Mouse (Mus musculus) adrenal gland, adult 8-10 months (tissue): ENCODE data around the gene Il27ra. TPM values are rescaled to one million over a fixed set of nuclear protein-coding genes. Genes with fewer than 3 reads are reported as not detected.
A peak's percentile ranks its signal among the peaks of the same experiment; 100 is the strongest.

ENCODE experiments used
- DNase-seq: peaks from one replicate; pipeline ENCODE4 v3.0.0; 2022
- total RNA-seq, 4 experiments: library from RNA; stranded (reverse); gene quantifications; 2 replicates each; pipeline ENCODE4 v1.2.4; 2022

Gene Il27ra
- total RNA-seq, 4 experiments from 2014 or later, result 1.9 to 3.1 (median 2.8) TPM

DNA sequence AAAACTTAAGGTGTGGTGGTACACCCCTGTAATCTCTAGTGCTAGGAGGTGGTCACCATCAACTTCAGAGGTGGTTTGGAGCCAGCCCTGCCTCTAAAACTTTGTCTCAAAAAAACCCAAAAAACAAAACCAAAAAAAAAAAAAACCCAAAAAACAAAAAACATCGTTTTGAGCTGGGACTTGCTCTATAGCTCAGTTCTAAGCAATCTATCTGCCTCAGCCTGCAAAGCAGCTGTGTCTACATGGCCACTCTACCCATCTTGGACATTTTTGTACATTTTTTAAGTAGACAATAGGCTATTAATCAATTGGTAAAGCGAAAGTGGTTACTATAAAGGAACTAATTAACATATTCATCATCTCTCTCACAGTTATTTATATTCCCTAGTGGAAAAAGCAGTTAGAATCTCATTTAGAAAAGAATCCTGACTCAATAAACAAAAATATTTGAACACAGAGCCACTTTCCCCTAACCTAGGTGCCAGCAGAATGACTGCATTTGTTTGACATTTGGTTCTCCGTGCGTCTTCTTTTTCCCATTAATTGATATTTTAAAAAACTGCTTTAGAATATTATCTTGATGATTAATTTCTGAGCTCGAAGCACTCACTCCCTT lies 23.2 kb upstream of the Il27ra start:
- DNase-seq, result no peak

DNA sequence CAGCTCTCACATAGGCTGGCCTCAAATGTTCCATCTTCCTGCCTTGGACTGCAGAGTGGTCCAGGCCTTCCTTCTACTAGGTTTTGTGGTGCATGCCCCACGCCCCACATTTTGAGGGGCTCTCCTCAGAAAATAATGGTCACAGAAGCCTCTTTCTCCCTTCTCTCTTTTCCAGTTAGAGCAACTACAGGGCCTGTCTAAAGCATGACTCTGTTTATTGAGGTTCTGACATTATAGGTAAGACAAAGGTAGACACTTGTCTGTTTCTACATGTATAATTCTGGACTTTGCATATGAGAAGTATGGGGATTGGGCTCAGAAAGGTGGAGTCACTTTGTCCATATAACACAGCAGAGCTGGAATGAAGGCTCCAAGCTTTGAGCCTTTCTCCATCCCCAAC lies 22.6 kb upstream of the Il27ra start, which contains the start of gene Gm10643:
Gene Gm10643, minus strand, starts transcription at position 101 of the 400 bp plus-strand sequence.
- DNase-seq, result no peak

DNA sequence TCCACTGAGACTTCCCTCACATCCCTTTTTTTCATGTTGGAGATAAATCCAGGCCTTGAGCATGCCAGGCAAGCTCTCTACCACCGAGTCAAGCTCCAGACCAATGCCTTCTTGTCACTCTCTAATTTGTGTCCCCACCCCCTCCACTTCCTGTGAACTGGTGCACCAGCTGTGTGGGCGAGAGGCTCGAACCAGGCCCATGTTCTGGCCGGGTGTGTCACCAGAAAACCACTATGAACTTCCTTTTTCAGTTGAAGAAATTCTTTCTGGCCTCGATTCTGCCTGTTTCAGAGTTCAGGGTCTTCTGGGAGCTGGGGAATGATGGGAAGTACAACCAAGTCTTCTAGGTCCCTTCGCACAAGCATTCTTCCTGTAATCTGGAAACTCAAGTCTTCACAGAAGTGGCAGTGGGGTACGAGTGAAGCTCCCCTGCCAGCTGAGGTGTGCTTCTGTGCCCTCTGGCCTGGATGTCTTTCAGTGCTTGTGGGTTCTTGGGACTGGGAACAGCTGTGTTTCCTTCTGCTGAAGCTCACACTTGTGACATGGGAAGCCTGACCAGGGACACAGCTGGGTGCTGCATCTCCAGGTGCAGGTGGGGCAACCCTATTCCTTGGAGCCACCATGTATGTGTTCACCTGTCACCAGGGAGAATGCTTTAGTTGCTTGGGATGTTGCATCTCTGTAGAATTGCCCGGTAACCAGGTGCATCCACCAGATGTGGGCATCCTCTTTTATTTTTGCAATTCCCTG lies 21.6 kb upstream of the Il27ra start:
- no peak for DNase-seq

DNA sequence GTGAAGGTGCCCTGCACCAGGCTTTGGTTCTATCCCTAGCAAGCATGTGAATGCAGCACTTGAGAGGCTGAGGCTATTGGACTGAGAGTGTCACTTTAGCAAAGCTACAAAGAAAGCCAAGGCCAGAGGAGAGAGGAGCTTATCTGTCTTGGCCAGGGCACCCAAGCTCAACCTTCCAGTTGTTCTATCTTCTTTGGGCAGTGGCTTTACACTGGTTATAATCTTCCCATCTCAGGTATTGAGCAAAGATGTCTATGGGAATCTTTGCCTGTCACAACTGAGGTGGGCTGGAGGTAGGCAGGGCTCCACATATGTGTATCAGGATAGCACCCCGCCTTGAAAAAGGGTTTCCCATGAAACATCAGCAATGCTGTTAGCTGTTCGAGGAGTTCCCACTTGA lies 17.9 kb upstream of the Il27ra start:
- DNase-seq, result no peak

DNA sequence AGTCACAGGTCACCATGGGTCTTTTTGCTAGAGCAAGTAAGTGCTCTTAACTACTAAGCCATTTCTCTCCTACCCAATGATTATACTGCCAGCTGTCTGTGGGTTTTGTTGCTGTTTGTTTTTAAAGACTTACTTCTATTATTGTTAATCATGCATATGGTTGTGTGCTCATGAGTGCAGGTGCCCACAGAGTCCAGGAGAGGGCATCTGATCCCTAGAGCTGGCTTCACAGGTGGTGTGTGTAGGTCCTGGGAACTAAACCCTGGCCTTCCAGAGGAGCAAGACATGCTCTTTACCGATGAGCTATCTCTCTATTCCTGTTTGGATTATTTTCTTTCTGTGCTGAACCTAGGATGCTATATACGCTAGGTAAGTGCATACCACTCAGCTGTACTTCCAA lies 16.8 kb upstream of the Il27ra start:
- DNase-seq, result no peak

- no peak for DNase-seq
Measured at GRCm38 (mm10) chr8:84057827-84058226, 15.4 kb upstream of the Il27ra start.

GRCm38 (mm10) chr8:84053229-84053628 lies 10.8 kb upstream of the Il27ra start:
- DNase-seq, result no peak

- DNase-seq, result no peak
Measured at GRCm38 (mm10) chr8:84052746-84053145, 10.4 kb upstream of the Il27ra start.

- no peak for DNase-seq
Measured at GRCm38 (mm10) chr8:84048171-84048570, 5.8 kb upstream of the Il27ra start.

DNA sequence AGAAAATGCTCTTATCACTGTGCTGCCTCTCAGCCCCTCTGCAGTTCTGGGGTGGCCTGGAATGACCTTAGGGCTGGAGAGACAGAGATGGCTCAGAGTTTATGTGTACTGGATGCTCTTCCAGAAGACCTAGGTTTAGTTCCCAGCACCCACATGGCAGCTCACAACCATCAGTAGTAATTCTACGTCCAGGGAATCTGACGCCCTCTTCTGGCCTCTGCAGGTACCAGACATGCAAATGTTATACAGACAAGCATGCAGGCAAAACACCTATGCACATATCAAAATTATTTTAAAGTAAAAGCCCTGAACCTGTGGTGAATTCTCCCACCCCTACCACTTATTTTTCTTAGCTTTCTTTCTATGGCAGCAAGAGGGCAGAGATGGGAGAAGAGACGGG lies 4.1 kb upstream of the Il27ra start:
- no peak for DNase-seq

DNA sequence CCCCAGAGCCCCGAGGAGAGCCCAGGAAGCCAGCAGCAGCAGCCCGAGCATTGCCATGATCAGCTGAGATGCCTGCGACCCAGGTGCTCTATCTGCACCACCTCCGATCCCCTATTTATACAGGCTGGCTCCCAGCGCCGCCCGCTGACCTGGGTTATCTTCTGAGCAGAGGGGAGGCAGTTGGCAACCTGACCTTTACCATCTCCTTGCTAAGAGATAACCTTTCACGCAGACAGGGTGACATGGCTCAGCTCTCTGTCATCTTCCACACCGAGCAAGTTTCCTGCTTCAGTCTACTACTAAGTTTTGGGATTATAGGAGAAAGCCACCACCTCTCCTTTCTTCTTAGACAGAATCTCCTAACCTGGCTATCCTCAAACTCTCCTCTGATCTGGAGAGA lies 2.5 kb upstream of the Il27ra start, which contains the start of gene Rln3:
Gene Rln3, minus strand, starts transcription at position 101 of the 400 bp plus-strand sequence.
- DNase-seq, result no peak

GRCm38 (mm10) chr8:84044103-84044502 lies 1.7 kb upstream of the Il27ra start:
- no peak for DNase-seq

- no peak for DNase-seq
Measured at GRCm38 (mm10) chr8:84042948-84043342, 556 bp upstream of the Il27ra start.

DNA sequence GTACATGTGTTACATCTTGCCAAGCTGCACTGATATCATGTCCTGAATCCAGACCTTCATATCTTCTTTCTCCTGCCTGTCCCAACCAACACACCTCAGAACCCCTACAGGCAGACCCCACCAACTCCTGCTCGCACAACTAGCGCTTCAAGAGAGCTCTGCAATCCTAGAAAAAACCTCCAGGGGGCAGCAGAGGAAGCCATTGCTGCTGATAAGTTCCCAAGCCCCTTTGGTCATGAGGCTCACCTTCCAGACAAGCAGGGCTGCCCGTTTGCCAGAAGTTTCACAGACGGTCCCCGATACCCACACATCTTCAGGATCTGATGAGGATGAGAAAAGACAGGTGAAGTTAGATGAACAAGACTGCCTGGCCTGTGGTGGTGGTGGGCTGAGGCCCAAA lies 3.3 kb downstream of the Il27ra start:
- peak; percentile 50 for DNase-seq

DNA sequence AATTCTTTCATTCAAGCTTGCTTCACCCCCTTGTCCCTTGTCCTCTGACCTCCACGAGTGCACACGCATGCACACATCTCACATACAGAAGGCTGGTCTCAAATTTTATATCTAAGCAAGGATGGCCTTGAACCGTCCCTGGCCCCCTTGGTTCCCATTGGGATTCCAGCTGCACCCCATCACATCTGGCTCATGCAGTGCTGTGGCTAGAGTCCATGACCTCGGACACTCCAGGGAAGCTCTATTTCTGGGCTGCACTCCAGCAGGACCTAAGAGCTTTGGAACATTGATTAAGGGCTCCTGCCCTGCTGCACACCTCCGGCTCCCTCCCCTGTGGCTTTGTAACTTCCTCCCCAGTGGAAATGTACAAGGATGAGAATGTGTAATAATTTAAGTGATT lies 4.4 kb downstream of the Il27ra start:
- DNase-seq, result peak; percentile 54

GRCm38 (mm10) chr8:84032777-84033176 lies 9.6 kb downstream of the Il27ra start:
- DNase-seq, result peak; percentile 67

- DNase-seq, result no peak
Measured at GRCm38 (mm10) chr8:84029272-84029671, 13.1 kb downstream of the Il27ra start.

DNA sequence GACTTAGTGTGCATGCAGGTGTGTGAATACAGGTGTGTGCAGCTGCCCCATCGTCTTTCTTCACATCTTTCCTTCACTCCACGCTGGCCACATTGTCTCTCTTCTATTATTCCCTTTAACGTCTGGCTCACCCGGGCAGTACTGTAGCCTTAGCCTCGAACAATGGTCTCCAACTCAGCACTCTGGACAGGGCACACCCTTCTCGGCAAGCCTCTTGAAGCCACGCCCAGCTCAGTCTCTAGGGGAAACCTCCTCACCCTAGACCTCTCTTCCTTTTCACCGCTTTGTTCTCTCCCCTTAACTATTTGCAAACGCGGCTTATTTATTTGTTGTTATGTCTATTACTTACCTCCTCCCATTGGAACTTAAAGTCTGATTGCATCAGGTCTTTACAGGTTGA lies 14.9 kb downstream of the Il27ra start:
- DNase-seq, result no peak

- DNase-seq, result no peak
Measured at GRCm38 (mm10) chr8:84025863-84026262, 16.5 kb downstream of the Il27ra start.

GRCm38 (mm10) chr8:84024171-84024570 lies 18.2 kb downstream of the Il27ra start:
- DNase-seq, result no peak

DNA sequence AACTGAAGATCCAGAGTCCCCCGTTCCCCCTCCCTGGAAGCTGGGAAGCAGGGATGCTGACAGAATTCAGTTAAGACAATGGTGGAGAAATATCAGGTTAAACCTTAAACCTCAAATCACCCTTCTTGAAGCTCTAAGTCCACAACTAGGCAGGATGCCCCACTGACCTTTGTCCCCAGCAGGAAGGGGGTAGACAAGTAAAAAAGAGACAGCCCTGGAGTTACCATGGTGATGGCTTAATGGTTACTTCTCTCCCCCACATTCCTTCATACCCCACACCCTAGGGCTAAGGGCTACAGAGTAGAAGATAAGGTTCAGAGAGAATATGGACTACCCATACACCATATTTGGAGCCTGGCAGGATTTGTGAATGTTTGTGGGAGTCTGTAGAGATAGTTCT lies 18.8 kb downstream of the Il27ra start:
- DNase-seq, result no peak

GRCm38 (mm10) chr8:84023085-84023484 lies 19.3 kb downstream of the Il27ra start:
- no peak for DNase-seq

GRCm38 (mm10) chr8:84021569-84021968 lies 20.8 kb downstream of the Il27ra start:
- no peak for DNase-seq

DNA sequence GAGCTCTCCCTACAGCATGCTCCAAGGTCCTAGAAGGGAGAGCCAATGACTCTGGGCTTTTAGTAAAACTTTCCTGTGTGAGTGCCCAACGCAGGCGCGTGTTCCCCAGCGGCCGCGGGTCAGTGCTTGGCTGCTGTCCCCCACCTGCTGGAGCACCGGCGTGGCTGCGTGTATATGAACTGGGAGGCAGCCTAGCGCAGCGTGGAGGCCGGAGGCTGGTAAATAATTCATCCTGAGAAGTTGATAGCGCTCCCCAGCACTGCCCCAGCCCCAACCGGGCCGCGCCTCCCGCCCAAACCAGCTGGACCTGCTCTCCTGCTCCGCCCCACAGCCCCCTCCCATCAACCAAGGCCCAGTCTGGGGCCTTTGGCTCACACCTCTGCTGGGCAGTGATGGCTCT lies 21.3 kb downstream of the Il27ra start, which contains the start of gene Palm3:
Gene Palm3, plus strand, starts transcription at position 376 of the 400 bp plus-strand sequence.
- DNase-seq, result no peak
